Mouse (Mus musculus) MEL (cell line): ENCODE results near the gene Mgp. TPM values are rescaled to one million over a fixed set of nuclear protein-coding genes. Genes with fewer than 3 reads are reported as not detected.

Experiments
- DNase-seq: peaks from one replicate; pipeline ENCODE4 v3.0.0; 2011; ENCODE audit warnings: low read depth, low spot score
- H3K27ac ChIP-seq: 2 replicates; pipeline ENCODE4 v1.5.1; 2012; ENCODE audit warnings: low read depth, mild to moderate bottlenecking, control low read depth, low read length, moderate library complexity; ENCODE audit not compliant: control insufficient read depth
- H3K27me3 ChIP-seq, 2 experiments: fragments of 150-350 bp in 1 of 2; sonication (generic) in 1 of 2; 2 replicates each; pipeline ENCODE4 v1.6.1; 2012; ENCODE audit warnings: low read length in 2 of 2, mild to moderate bottlenecking in 2 of 2, improper control_type of control experiment in 1 of 2, moderate library complexity in 1 of 2; ENCODE audit not compliant: insufficient read depth in 2 of 2, control insufficient read depth in 1 of 2
- H3K36me3 ChIP-seq, 2 experiments: 2 replicates each; pipeline ENCODE4 v1.6.1; 2012 to 2014; ENCODE audit warnings: low read length in 2 of 2, improper control_type of control experiment in 1 of 2, inconsistent platforms in 1 of 2, mild to moderate bottlenecking in 1 of 2; ENCODE audit not compliant: insufficient read depth in 2 of 2, control insufficient read depth in 1 of 2
- H3K4me1 ChIP-seq, 2 experiments: fragments of 150-350 bp in 1 of 2; sonication (generic) in 1 of 2; 2 replicates each; pipeline ENCODE4 v1.6.1; 2012; ENCODE audit warnings: low read length in 2 of 2, improper control_type of control experiment in 1 of 2, mild to moderate bottlenecking in 1 of 2; ENCODE audit not compliant: insufficient read depth in 2 of 2, control insufficient read depth in 1 of 2
- H3K4me3 ChIP-seq, 2 experiments: fragments of 150-350 bp in 1 of 2; sonication (generic) in 1 of 2; 2 replicates each; pipeline ENCODE4 v1.5.1; 2012; ENCODE audit warnings: low read depth in 2 of 2, low read length in 2 of 2, mild to moderate bottlenecking in 2 of 2, moderate library complexity in 2 of 2, control low read depth in 1 of 2, improper control_type of control experiment in 1 of 2; ENCODE audit not compliant: control insufficient read depth in 1 of 2, insufficient read depth in 1 of 2
- H3K79me2 ChIP-seq: 2 replicates; pipeline ENCODE4 v1.6.1; 2012; ENCODE audit warnings: mild to moderate bottlenecking, low read length, moderate library complexity; ENCODE audit not compliant: control insufficient read depth, poor library complexity, insufficient read depth
- H3K9ac ChIP-seq: 2 replicates; pipeline ENCODE4 v1.6.1; 2012; ENCODE audit warnings: low read depth, mild to moderate bottlenecking, control low read depth, low read length, moderate library complexity; ENCODE audit not compliant: control insufficient read depth, poor library complexity, severe bottlenecking
- H3K9me3 ChIP-seq: fragments of 150-350 bp; sonication (generic); replicated peaks from 2 replicates; pipeline ENCODE4 v1.6.1; 2012; ENCODE audit warnings: mild to moderate bottlenecking, low read length, improper control_type of control experiment, moderate library complexity; ENCODE audit not compliant: insufficient read depth
- BHLHE40 ChIP-seq: IDR thresholded peaks from 2 replicates; pipeline ENCODE4 v1.6.1; 2012; ENCODE audit warnings: low read depth, mild to moderate bottlenecking, inconsistent platforms, low read length, improper control_type of control experiment, borderline replicate concordance
- CHD1 ChIP-seq: IDR thresholded peaks from 2 replicates; pipeline ENCODE4 v1.6.1; 2012; ENCODE audit warnings: low read depth, mild to moderate bottlenecking, inconsistent platforms, low read length, improper control_type of control experiment
- CTCF ChIP-seq, 3 experiments: IDR thresholded peaks in 2 of 3; conservative IDR thresholded peaks in 1 of 3; 2 replicates each; pipeline ENCODE4 v1.5.1; 2011 to 2012; ENCODE audit warnings: low read length in 3 of 3, low read depth in 2 of 3, mild to moderate bottlenecking in 2 of 3, improper control_type of control experiment in 1 of 3, inconsistent platforms in 1 of 3, mixed read lengths in 1 of 3, moderate library complexity in 1 of 3; ENCODE audit not compliant: control insufficient read depth in 1 of 3, insufficient read depth in 1 of 3, poor library complexity in 1 of 3, severe bottlenecking in 1 of 3
- EP300 ChIP-seq, 2 experiments: IDR thresholded peaks; 2 replicates each; pipeline ENCODE4 v1.6.1; 2011; ENCODE audit warnings: improper control_type of control experiment in 2 of 2, low read length in 2 of 2, low read depth in 1 of 2, mild to moderate bottlenecking in 1 of 2
- ETS1 ChIP-seq: IDR thresholded peaks from 2 replicates; pipeline ENCODE4 v1.6.1; 2012; ENCODE audit warnings: low read depth, mild to moderate bottlenecking, inconsistent platforms, low read length, improper control_type of control experiment, moderate library complexity
- GATA1 ChIP-seq: IDR thresholded peaks from 2 replicates; pipeline ENCODE4 v1.6.1; 2011; ENCODE audit warnings: low read depth, low read length, improper control_type of control experiment
- HCFC1 ChIP-seq: IDR thresholded peaks from 2 replicates; pipeline ENCODE4 v1.6.1; 2012; ENCODE audit warnings: low read depth, mild to moderate bottlenecking, inconsistent platforms, low read length, improper control_type of control experiment, moderate library complexity
- KAT2A ChIP-seq: conservative IDR thresholded peaks from 2 replicates; pipeline ENCODE4 v1.6.1; 2012; ENCODE audit warnings: low read depth, low read length, improper control_type of control experiment, inconsistent platforms
- MAFK ChIP-seq: IDR thresholded peaks from 2 replicates; pipeline ENCODE4 v1.6.1; 2011; ENCODE audit warnings: low read depth, mild to moderate bottlenecking, low read length, improper control_type of control experiment, borderline replicate concordance
- MAX ChIP-seq: IDR thresholded peaks from 2 replicates; pipeline ENCODE4 v1.6.1; 2011; ENCODE audit warnings: low read length, improper control_type of control experiment
- MXI1 ChIP-seq: IDR thresholded peaks from 2 replicates; pipeline ENCODE4 v1.6.1; 2011; ENCODE audit warnings: mild to moderate bottlenecking, low read depth, low read length, improper control_type of control experiment
- NELFE ChIP-seq: IDR thresholded peaks from 2 replicates; pipeline ENCODE4 v1.6.1; 2011; ENCODE audit warnings: low read depth, low read length, improper control_type of control experiment
- NRF1 ChIP-seq: IDR thresholded peaks from 2 replicates; pipeline ENCODE4 v1.6.1; 2014; ENCODE audit warnings: low read depth, mild to moderate bottlenecking, inconsistent platforms, low read length, improper control_type of control experiment, moderate library complexity; ENCODE audit not compliant: poor library complexity, insufficient read depth, severe bottlenecking
- RAD21 ChIP-seq: IDR thresholded peaks from 2 replicates; pipeline ENCODE4 v1.6.1; 2011; ENCODE audit warnings: mild to moderate bottlenecking, low read depth, low read length, improper control_type of control experiment
- RCOR1 ChIP-seq: IDR thresholded peaks from 2 replicates; pipeline ENCODE4 v1.6.1; 2012; ENCODE audit warnings: low read depth, mild to moderate bottlenecking, inconsistent platforms, low read length, improper control_type of control experiment
- UBTF ChIP-seq: IDR thresholded peaks from 2 replicates; pipeline ENCODE4 v1.6.1; 2012; ENCODE audit warnings: low read depth, mild to moderate bottlenecking, inconsistent platforms, low read length, improper control_type of control experiment, moderate library complexity, borderline replicate concordance; ENCODE audit not compliant: insufficient read depth
- USF1 ChIP-seq: IDR thresholded peaks from 2 replicates; pipeline ENCODE4 v1.6.1; 2014; ENCODE audit warnings: low read depth, mild to moderate bottlenecking, inconsistent platforms, low read length, improper control_type of control experiment, moderate library complexity
- ZC3H11A ChIP-seq: IDR thresholded peaks from 2 replicates; pipeline ENCODE4 v1.6.1; 2012; ENCODE audit warnings: low read depth, mild to moderate bottlenecking, inconsistent platforms, low read length, improper control_type of control experiment
- ZNF384 ChIP-seq: IDR thresholded peaks from 2 replicates; pipeline ENCODE4 v1.6.1; 2012; ENCODE audit warnings: low read depth, mild to moderate bottlenecking, inconsistent platforms, low read length, improper control_type of control experiment
- polyA plus RNA-seq, 2 experiments: library from polyadenylated mRNA; stranded (reverse) in 1 of 2; unstranded in 1 of 2; fragments of >175 nt in 1 of 2; fragments of >200 nt in 1 of 2; gene quantifications; 2 replicates each; pipeline versions ENCODE4 v1.2.1 to v1.2.4; 2012; ENCODE audit warnings: low replicate concordance in 2 of 2, low read depth in 1 of 2; ENCODE audit not compliant: insufficient read length in 2 of 2, insufficient read depth in 1 of 2, missing spikeins in 1 of 2
- total RNA-seq: library from RNA; depleted of rRNA; stranded (reverse); fragments of 300-350 nt; gene quantifications from 2 replicates; pipeline ENCODE4 v1.2.3, GENCODE M21; 2012

Gene Mgp
- total and polyA plus RNA-seq, 3 experiments: not detected

DNA sequence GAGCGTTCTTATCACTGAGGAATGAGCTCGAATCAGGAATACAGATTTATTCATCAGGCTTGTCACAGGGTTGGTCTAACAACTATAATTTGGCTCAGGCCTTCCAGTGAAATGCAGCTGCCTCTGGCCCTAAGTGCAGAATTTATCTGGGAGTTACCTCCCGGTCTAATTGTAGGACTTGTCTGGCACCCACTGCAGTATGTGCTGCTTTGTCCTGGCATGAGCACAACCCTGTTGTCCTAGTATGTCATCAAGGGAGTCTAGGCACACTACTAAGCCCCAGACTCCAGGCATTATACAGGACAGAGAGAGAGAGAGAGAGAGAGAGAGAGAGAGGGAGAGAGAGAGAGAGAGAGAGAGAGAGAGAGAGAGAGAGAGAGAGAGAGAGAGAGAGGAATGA is 38.3 kb downstream of the Mgp start:
- H3K4me3 ChIP-seq: no peak overlapping the region
- no peak for DNase-seq
- H3K9ac ChIP-seq: no peak overlapping the region
- TF ChIP-seq EP300 (IDR thresholded peaks at IDR 0.05; ENCODE audit: low read depth in 1 of 2, low read length in 2 of 2) (no peak), MXI1 (no peak), UBTF (no peak), ETS1 (no peak), NRF1 (no peak), NELFE (no peak), GATA1 (no peak), KAT2A (no peak), MAX (no peak), USF1 (no peak)
- no peaks in the 10 kb centered on the region for H3K4me1 ChIP-seq
- peaks cover 1 to 3% of the 10 kb centered on the region in 2 experiments; a peak in 2 of 4 replicates for H3K27me3 ChIP-seq
- no peaks in the 10 kb centered on the region for H3K36me3 ChIP-seq
- no peaks in the 10 kb centered on the region for H3K9me3 ChIP-seq
- no peak overlapping the region for H3K27ac ChIP-seq
- H3K79me2 ChIP-seq: no peaks in the 10 kb centered on the region

- Histone ChIP-seq H3K27me3 (peaks cover 1 to 3% of the 10 kb centered on the region in 2 experiments; a peak in 2 of 4 replicates), H3K4me3 (no peak within 1 kb of the TSS), H3K27ac (no peak within 1 kb of the TSS), H3K9ac (no peak within 1 kb of the TSS), H3K9me3 (no peaks in the 10 kb centered on the region), H3K36me3 (no peaks in the 10 kb centered on the region), H3K79me2 (no peaks in the 10 kb centered on the region), H3K4me1 (no peaks in the 10 kb centered on the region)
- DNase-seq: no peak
- no peak for TF ChIP-seq EP300 (IDR thresholded peaks at IDR 0.05; ENCODE audit: low read depth in 1 of 2, low read length in 2 of 2)
- no peak for TF ChIP-seq KAT2A
- no peak for TF ChIP-seq RAD21
- no peak for TF ChIP-seq HCFC1
- TF ChIP-seq NELFE: no peak
- no peak for TF ChIP-seq ETS1
- no peak for TF ChIP-seq USF1
- TF ChIP-seq GATA1: no peak
- TF ChIP-seq ZNF384: no peak
- no peak for TF ChIP-seq MAFK
- no peak for TF ChIP-seq BHLHE40
- TF ChIP-seq RCOR1: no peak
- TF ChIP-seq CHD1: no peak
- TF ChIP-seq MXI1: no peak
- no peak for TF ChIP-seq ZC3H11A
- no peak for TF ChIP-seq UBTF
- no peak for TF ChIP-seq CTCF (IDR thresholded peaks at IDR 0.05 in 2 of 3, conservative IDR thresholded peaks at IDR 0.05 in 1 of 3; ENCODE audit: control insufficient read depth in 1 of 3, insufficient read depth in 1 of 3, low read depth in 2 of 3, low read length in 3 of 3, poor library complexity in 1 of 3, severe bottlenecking in 1 of 3)
Observed at GRCm38 (mm10) chr6:136835352-136835751, 40.3 kb downstream of the Mgp start, which contains the start of gene Smco3. TSS of gene Smco3 (minus strand) at chr6:136835452.
